Mouse (Mus musculus): ENCODE results near the gene Lrch1. TPM values are rescaled to one million over a fixed set of nuclear protein-coding genes. Genes with fewer than 3 reads are reported as not detected.

Gene Lrch1
- total and polyA plus RNA-seq, 3 experiments, result 2.8 to 6.1 TPM; not detected in 1

- Histone ChIP-seq H3K4me1 (ENCODE audit: control insufficient read depth in 1 of 2, insufficient read depth in 2 of 2, low read length in 2 of 2) (no peaks in the 10 kb centered on the region), H3K79me2 (ENCODE audit: control insufficient read depth, insufficient read depth, low read length, poor library complexity) (no peaks in the 10 kb centered on the region), H3K27ac (ENCODE audit: control insufficient read depth, low read depth, low read length) (no peak overlapping the region), H3K4me3 (ENCODE audit: control insufficient read depth in 1 of 2, insufficient read depth in 1 of 2, low read depth in 2 of 2, low read length in 2 of 2) (no peak overlapping the region), H3K9ac (ENCODE audit: control insufficient read depth, low read depth, low read length, poor library complexity, severe bottlenecking) (no peak overlapping the region), H3K27me3 (ENCODE audit: control insufficient read depth in 1 of 2, insufficient read depth in 2 of 2, low read length in 2 of 2) (no peaks in the 10 kb centered on the region), H3K9me3 (replicated peaks; ENCODE audit: insufficient read depth, low read length) (no peaks in the 10 kb centered on the region), H3K36me3 (ENCODE audit: control insufficient read depth in 1 of 2, insufficient read depth in 2 of 2, low read length in 2 of 2) (peaks cover 0 to 2% of the 10 kb centered on the region in 2 experiments; a peak in 1 of 4 replicates)
- TF ChIP-seq MYB (IDR thresholded peaks at IDR 0.05; ENCODE audit: low read depth, low read length) (no peak), POLR2AphosphoS2 (IDR thresholded peaks at IDR 0.05; ENCODE audit: low read length) (no peak), USF1 (IDR thresholded peaks at IDR 0.05; ENCODE audit: low read depth, low read length) (no peak), RCOR1 (IDR thresholded peaks at IDR 0.05; ENCODE audit: low read depth, low read length) (no peak), TAL1 (IDR thresholded peaks at IDR 0.05; ENCODE audit: low read length) (no peak), ZMIZ1 (IDR thresholded peaks at IDR 0.05; ENCODE audit: low read depth, low read length) (no peak), ELF1 (IDR thresholded peaks at IDR 0.05; ENCODE audit: low read depth, low read length) (no peak), GABPA (IDR thresholded peaks at IDR 0.05; ENCODE audit: low read depth, low read length) (no peak), TBP (IDR thresholded peaks at IDR 0.05; ENCODE audit: low read depth, low read length) (no peak), EP300 (IDR thresholded peaks at IDR 0.05; ENCODE audit: low read depth in 1 of 2, low read length in 2 of 2) (no peak), ETS1 (IDR thresholded peaks at IDR 0.05; ENCODE audit: low read depth, low read length) (no peak), MAZ (IDR thresholded peaks at IDR 0.05; ENCODE audit: low read depth, low read length) (no peak), E2F4 (IDR thresholded peaks at IDR 0.05; ENCODE audit: borderline replicate concordance, low read depth, low read length) (no peak), NRF1 (IDR thresholded peaks at IDR 0.05; ENCODE audit: insufficient read depth, low read depth, low read length, poor library complexity, severe bottlenecking) (no peak), ZKSCAN1 (IDR thresholded peaks at IDR 0.05; ENCODE audit: low read depth, low read length) (no peak), USF2 (IDR thresholded peaks at IDR 0.05; ENCODE audit: borderline replicate concordance in 1 of 2, insufficient read depth in 1 of 2, low read depth in 1 of 2, low read length in 2 of 2) (no peak), CHD1 (IDR thresholded peaks at IDR 0.05; ENCODE audit: low read depth, low read length) (no peak), SMC3 (IDR thresholded peaks at IDR 0.05; ENCODE audit: low read depth, low read length) (no peak)
- peak; percentile 18 for DNase-seq (ENCODE audit: low read depth, low spot score)
Observed at GRCm38 (mm10) chr14:74835010-74835409, 112.7 kb downstream of the Lrch1 start.

GRCm38 (mm10) chr14:74834215-74834614 is 113.5 kb downstream of the Lrch1 start:
- no peaks in the 10 kb centered on the region for H3K79me2 ChIP-seq (ENCODE audit: control insufficient read depth, insufficient read depth, low read length, poor library complexity)
- H3K4me3 ChIP-seq (ENCODE audit: control insufficient read depth in 1 of 2, insufficient read depth in 1 of 2, low read depth in 2 of 2, low read length in 2 of 2), result no peak overlapping the region
- TF ChIP-seq GABPA (IDR thresholded peaks at IDR 0.05; ENCODE audit: low read depth, low read length), result no peak
- TF ChIP-seq NRF1 (IDR thresholded peaks at IDR 0.05; ENCODE audit: insufficient read depth, low read depth, low read length, poor library complexity, severe bottlenecking), result no peak
- TF ChIP-seq POLR2AphosphoS2 (IDR thresholded peaks at IDR 0.05; ENCODE audit: low read length), result no peak
- TF ChIP-seq ZC3H11A (IDR thresholded peaks at IDR 0.05; ENCODE audit: low read depth, low read length), result no peak
- no peak for TF ChIP-seq GATA1 (IDR thresholded peaks at IDR 0.05; ENCODE audit: low read depth, low read length)
- TF ChIP-seq ETS1 (IDR thresholded peaks at IDR 0.05; ENCODE audit: low read depth, low read length), result no peak
- TF ChIP-seq MAFK (IDR thresholded peaks at IDR 0.05; ENCODE audit: borderline replicate concordance, low read depth, low read length), result no peak
- TF ChIP-seq CHD2 (IDR thresholded peaks at IDR 0.05; ENCODE audit: low read length), result no peak
- TF ChIP-seq BHLHE40 (IDR thresholded peaks at IDR 0.05; ENCODE audit: borderline replicate concordance, low read depth, low read length), result no peak
- TF ChIP-seq ZMIZ1 (IDR thresholded peaks at IDR 0.05; ENCODE audit: low read depth, low read length), result no peak
- TF ChIP-seq USF2 (IDR thresholded peaks at IDR 0.05; ENCODE audit: borderline replicate concordance in 1 of 2, insufficient read depth in 1 of 2, low read depth in 1 of 2, low read length in 2 of 2), result no peak
- TF ChIP-seq MAZ (IDR thresholded peaks at IDR 0.05; ENCODE audit: low read depth, low read length), result no peak
- no peak for TF ChIP-seq TBP (IDR thresholded peaks at IDR 0.05; ENCODE audit: low read depth, low read length)
- no peak for TF ChIP-seq ELF1 (IDR thresholded peaks at IDR 0.05; ENCODE audit: low read depth, low read length)
- TF ChIP-seq MXI1 (IDR thresholded peaks at IDR 0.05; ENCODE audit: low read depth, low read length), result no peak
- TF ChIP-seq ZNF384 (IDR thresholded peaks at IDR 0.05; ENCODE audit: low read depth, low read length), result no peak
- no peak for TF ChIP-seq MAX (IDR thresholded peaks at IDR 0.05; ENCODE audit: low read length)
- no peak for TF ChIP-seq KAT2A (conservative IDR thresholded peaks at IDR 0.05; ENCODE audit: low read depth, low read length)
- H3K9me3 ChIP-seq (replicated peaks; ENCODE audit: insufficient read depth, low read length), result no peaks in the 10 kb centered on the region
- no peak overlapping the region for H3K27ac ChIP-seq (ENCODE audit: control insufficient read depth, low read depth, low read length)
- H3K9ac ChIP-seq (ENCODE audit: control insufficient read depth, low read depth, low read length, poor library complexity, severe bottlenecking), result no peak overlapping the region
- H3K36me3 ChIP-seq (ENCODE audit: control insufficient read depth in 1 of 2, insufficient read depth in 2 of 2, low read length in 2 of 2), result peaks cover 0 to 2% of the 10 kb centered on the region in 2 experiments; a peak in 1 of 4 replicates
- DNase-seq (ENCODE audit: low read depth, low spot score), result no peak
- H3K4me1 ChIP-seq (ENCODE audit: control insufficient read depth in 1 of 2, insufficient read depth in 2 of 2, low read length in 2 of 2), result no peaks in the 10 kb centered on the region
- H3K27me3 ChIP-seq (ENCODE audit: control insufficient read depth in 1 of 2, insufficient read depth in 2 of 2, low read length in 2 of 2), result no peaks in the 10 kb centered on the region
